Mouse (Mus musculus): Measurements from ENCODE around the gene Smok3a. TPM values are rescaled to one million over a fixed set of nuclear protein-coding genes. Genes with fewer than 3 reads are reported as not detected.
"Not testable (repeated sequence)": the region's sequence is repeated elsewhere in the genome, so short reads cannot be mapped to it uniquely, and the experiment has no call there.

Smok3a gene
- not detected in 2 replicates for polyA plus RNA-seq (2012; rRNA removed)
- polyA plus RNA-seq (2014; fragmentation: Nextera tagmentation; extraction: Ambion mirVana) = not detected in 2 replicates

DNA sequence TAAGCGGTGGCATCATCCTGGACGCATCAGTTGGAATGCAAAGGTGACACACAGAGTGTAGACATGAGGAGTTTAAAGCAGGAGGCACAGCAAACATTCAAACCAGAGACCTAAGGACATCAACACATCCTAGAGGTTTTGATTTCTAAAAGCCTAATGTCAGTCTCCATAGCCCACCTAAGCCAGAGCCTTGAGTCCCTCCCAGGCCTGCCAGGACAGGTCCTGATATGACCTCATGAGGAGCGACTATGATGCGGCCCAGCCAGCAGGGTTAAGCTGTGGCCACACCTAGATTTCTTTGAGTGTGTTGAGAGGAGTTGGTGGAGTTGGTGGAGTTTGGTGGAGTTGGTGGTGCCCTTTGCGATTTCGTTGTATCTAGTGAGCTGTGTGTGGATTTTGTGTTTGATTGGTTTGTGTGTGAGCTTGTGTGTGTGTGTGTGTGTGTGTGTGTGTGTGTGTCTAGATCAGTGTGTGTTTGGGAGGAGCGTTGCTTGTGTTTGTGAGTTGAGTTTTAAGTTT lies at the start of gene Smok3a, which contains the start of gene Smok3b:
Gene Smok3a (plus strand): TSS at position 301 of the 519 bp plus-strand sequence.
Gene Smok3b (plus strand): TSS at position 469 of the 519 bp plus-strand sequence.
- not testable (repeated sequence) for H3K4me2 ChIP-seq (ENCODE audit: low read depth); H3K36me3 ChIP-seq (replicated peaks; ENCODE audit: control insufficient read depth, insufficient read depth, low read depth); ATAC-seq (ENCODE audit: insufficient read depth); H3K9ac ChIP-seq (replicated peaks); H3K9me3 ChIP-seq (ENCODE audit: control insufficient read depth, low read length); H3K27ac ChIP-seq; H3K4me3 ChIP-seq (ENCODE audit: insufficient read depth in 1 of 2, low read depth in 2 of 2, low read length in 2 of 2); DNase-seq (ENCODE audit: low read depth in 3 of 3, low spot score in 3 of 3); H3K27me3 ChIP-seq (ENCODE audit: control insufficient read depth, insufficient read depth, low read length); H3K4me1 ChIP-seq (replicated peaks; ENCODE audit: control insufficient read depth in 2 of 2, insufficient read depth in 2 of 2, low read length in 1 of 2)
- WGBS (ENCODE audit: insufficient replicate concordance) = 58% methylated on average over 3 of the region's 7 CpGs

GRCm38 (mm10) chr5:137973161-137973560 lies 47.9 kb upstream of the Smok3a start:
- ATAC-seq (ENCODE audit: insufficient read depth) = no peak
- DNase-seq (ENCODE audit: low read depth in 3 of 3, low spot score in 3 of 3) = no peak
- Histone ChIP-seq H3K9ac (replicated peaks) (no peak overlapping the region), H3K36me3 (replicated peaks; ENCODE audit: control insufficient read depth, insufficient read depth, low read depth) (no peaks in the 10 kb centered on the region), H3K27ac (no peak overlapping the region), H3K4me3 (ENCODE audit: insufficient read depth in 1 of 2, low read depth in 2 of 2, low read length in 2 of 2) (no peak overlapping the region), H3K4me1 (replicated peaks; ENCODE audit: control insufficient read depth in 2 of 2, insufficient read depth in 2 of 2, low read length in 1 of 2) (peaks cover 0 to 3% of the 10 kb centered on the region in 2 experiments; a peak in 1 of 4 replicates), H3K27me3 (ENCODE audit: control insufficient read depth, insufficient read depth, low read length) (no peaks in the 10 kb centered on the region), H3K9me3 (ENCODE audit: control insufficient read depth, low read length) (no peaks in the 10 kb centered on the region), H3K4me2 (ENCODE audit: low read depth) (no peak overlapping the region)
- 53% methylated on average over 2 of the region's 2 CpGs for WGBS (ENCODE audit: insufficient replicate concordance)
- no peak for TF ChIP-seq EP300 (IDR thresholded peaks at IDR 0.05; ENCODE audit: low read depth)
- no peak for TF ChIP-seq CTCF (IDR thresholded peaks at IDR 0.05; ENCODE audit: low read depth)

DNA sequence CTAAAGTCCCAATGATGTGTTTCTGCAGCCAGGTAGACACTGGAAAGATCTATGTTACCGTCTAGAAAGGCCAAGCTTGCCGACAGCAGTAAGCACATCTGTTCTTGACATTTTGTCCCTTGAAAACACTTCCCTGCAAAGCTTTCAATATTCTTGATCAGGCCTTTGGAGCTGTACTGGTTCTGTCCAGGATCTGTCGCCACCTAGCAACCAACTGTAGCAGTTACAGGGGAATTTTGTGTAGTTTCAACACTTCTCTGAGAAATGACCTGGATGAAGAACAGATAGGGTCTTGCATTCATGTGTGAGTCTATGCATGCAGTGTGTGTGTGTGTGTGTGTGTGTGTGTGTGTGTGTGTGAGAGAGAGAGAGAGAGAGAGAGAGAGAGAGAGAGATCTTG lies 47.3 kb upstream of the Smok3a start:
- Histone ChIP-seq H3K9me3 (ENCODE audit: control insufficient read depth, low read length) (no peaks in the 10 kb centered on the region), H3K4me3 (ENCODE audit: insufficient read depth in 1 of 2, low read depth in 2 of 2, low read length in 2 of 2) (no peak overlapping the region), H3K27ac (no peak overlapping the region), H3K36me3 (replicated peaks; ENCODE audit: control insufficient read depth, insufficient read depth, low read depth) (no peaks in the 10 kb centered on the region), H3K9ac (replicated peaks) (no peak overlapping the region), H3K4me1 (replicated peaks; ENCODE audit: control insufficient read depth in 2 of 2, insufficient read depth in 2 of 2, low read length in 1 of 2) (peaks cover 0 to 3% of the 10 kb centered on the region in 2 experiments; a peak in 1 of 4 replicates), H3K4me2 (ENCODE audit: low read depth) (no peak overlapping the region), H3K27me3 (ENCODE audit: control insufficient read depth, insufficient read depth, low read length) (no peaks in the 10 kb centered on the region)
- TF ChIP-seq CTCF (IDR thresholded peaks at IDR 0.05; ENCODE audit: low read depth) (peak; percentile 47), EP300 (IDR thresholded peaks at IDR 0.05; ENCODE audit: low read depth) (no peak)
- ATAC-seq (ENCODE audit: insufficient read depth) (no peak), DNase-seq (ENCODE audit: low read depth in 3 of 3, low spot score in 3 of 3) (no peak)
- 44% methylated on average over 3 of the region's 3 CpGs for WGBS (ENCODE audit: insufficient replicate concordance)

GRCm38 (mm10) chr5:137974724-137975123 lies 46.3 kb upstream of the Smok3a start:
- Histone ChIP-seq H3K36me3 (replicated peaks; ENCODE audit: control insufficient read depth, insufficient read depth, low read depth) (no peaks in the 10 kb centered on the region), H3K4me3 (ENCODE audit: insufficient read depth in 1 of 2, low read depth in 2 of 2, low read length in 2 of 2) (no peak overlapping the region), H3K4me2 (ENCODE audit: low read depth) (no peak overlapping the region), H3K27me3 (ENCODE audit: control insufficient read depth, insufficient read depth, low read length) (no peaks in the 10 kb centered on the region), H3K4me1 (replicated peaks; ENCODE audit: control insufficient read depth in 2 of 2, insufficient read depth in 2 of 2, low read length in 1 of 2) (peaks cover 0 to 3% of the 10 kb centered on the region in 2 experiments; a peak in 1 of 4 replicates), H3K27ac (no peak overlapping the region), H3K9ac (replicated peaks) (no peak overlapping the region), H3K9me3 (ENCODE audit: control insufficient read depth, low read length) (no peaks in the 10 kb centered on the region)
- TF ChIP-seq EP300 (IDR thresholded peaks at IDR 0.05; ENCODE audit: low read depth) (no peak), CTCF (IDR thresholded peaks at IDR 0.05; ENCODE audit: low read depth) (no peak)
- no peak for DNase-seq (ENCODE audit: low read depth in 3 of 3, low spot score in 3 of 3)
- no peak for ATAC-seq (ENCODE audit: insufficient read depth)
- 31% methylated on average over 3 of the region's 3 CpGs for WGBS (ENCODE audit: insufficient replicate concordance)

- H3K9me3 ChIP-seq (ENCODE audit: control insufficient read depth, low read length) = no peaks in the 10 kb centered on the region
- H3K36me3 ChIP-seq (replicated peaks; ENCODE audit: control insufficient read depth, insufficient read depth, low read depth) = no peaks in the 10 kb centered on the region
- DNase-seq (ENCODE audit: low read depth in 3 of 3, low spot score in 3 of 3) (no peak), ATAC-seq (ENCODE audit: insufficient read depth) (no peak)
- H3K27ac ChIP-seq = no peak overlapping the region
- no peak overlapping the region for H3K9ac ChIP-seq (replicated peaks)
- peaks cover 0 to 3% of the 10 kb centered on the region in 2 experiments; a peak in 1 of 4 replicates for H3K4me1 ChIP-seq (replicated peaks; ENCODE audit: control insufficient read depth in 2 of 2, insufficient read depth in 2 of 2, low read length in 1 of 2)
- 23% methylated on average over 1 of the region's 1 CpGs for WGBS (ENCODE audit: insufficient replicate concordance)
- no peak overlapping the region for H3K4me3 ChIP-seq (ENCODE audit: insufficient read depth in 1 of 2, low read depth in 2 of 2, low read length in 2 of 2)
- TF ChIP-seq EP300 (IDR thresholded peaks at IDR 0.05; ENCODE audit: low read depth) (no peak), CTCF (IDR thresholded peaks at IDR 0.05; ENCODE audit: low read depth) (no peak)
- H3K27me3 ChIP-seq (ENCODE audit: control insufficient read depth, insufficient read depth, low read length) = no peaks in the 10 kb centered on the region
- no peak overlapping the region for H3K4me2 ChIP-seq (ENCODE audit: low read depth)
Measured at GRCm38 (mm10) chr5:137975434-137975833, 45.6 kb upstream of the Smok3a start.
